Mouse (Mus musculus): ENCODE data around the gene Cmip.

The Cmip gene

DNA sequence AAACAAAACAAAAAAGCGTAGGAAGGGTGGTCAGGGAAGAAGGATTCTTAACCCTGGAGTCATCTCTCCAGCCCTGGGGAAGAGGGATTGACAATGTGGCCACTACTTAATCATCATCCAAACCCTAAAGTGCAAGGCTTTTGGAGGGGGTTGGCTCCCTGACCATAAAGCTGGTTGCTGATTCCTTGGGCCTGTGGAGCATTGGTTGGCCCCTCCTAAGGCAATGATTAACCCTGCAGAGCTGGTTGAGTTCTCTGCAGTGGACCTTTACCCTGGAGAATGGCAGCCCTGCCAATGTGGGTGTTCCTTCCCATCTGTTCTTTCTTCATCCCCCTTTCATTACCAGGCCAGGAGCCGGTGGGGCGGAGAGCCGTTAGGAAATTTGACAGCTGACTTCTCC, 90.7 kb downstream of the Cmip start:
- no peak for DNase-seq (ENCODE audit: low read depth, low spot score)

DNA sequence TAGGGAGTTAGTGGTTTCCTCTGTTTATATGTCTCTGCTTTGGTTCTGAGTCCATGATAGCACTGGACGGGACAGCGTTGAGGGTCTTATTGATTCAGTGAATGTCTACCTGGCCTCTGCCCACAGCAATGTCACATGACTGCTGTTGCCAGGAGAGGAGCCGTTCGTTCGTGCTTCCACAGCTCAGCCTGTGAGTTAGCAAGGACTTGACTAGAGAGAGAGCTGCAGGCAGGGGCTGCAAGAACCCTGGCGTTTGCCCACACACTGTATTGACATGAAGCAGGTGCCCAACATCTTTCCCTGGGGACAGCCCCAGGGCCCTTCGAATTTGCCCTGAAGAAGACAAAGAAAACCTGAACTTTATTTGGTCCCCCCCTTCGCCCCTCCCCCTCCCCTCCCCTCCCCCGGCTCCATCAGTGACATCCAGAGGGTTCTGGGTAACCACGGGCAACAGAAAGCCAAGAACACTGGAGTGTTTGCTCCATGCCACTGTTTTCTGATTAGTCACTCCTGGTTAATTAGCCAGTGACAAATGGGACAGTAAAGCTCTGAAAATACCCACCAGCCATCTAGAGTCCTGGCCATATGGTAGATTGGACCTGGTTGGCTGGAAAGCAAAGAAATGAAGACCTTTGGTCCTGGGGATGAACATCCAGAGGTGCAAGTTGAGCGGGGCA, 92.0 kb downstream of the Cmip start:
- no peak for DNase-seq (ENCODE audit: low read depth, low spot score)

DNA sequence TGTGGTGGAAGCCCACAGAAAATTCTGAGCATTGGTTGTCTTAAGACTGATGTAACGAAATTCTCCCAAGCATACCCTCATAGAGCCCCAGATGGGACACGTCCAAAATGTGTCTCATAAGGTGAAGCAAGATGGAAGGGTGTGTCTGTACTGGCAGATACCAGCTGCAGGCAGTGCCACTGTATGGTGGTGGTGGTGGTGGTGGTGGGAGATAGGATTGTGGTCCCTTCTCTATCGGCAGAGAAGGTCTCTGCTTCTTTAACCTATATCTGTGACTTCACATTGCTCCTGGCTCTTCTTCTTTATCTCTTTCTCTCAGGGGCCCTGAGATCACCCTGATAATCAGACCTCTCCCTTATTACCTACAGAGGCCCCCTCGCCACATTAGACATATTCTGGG, 92.7 kb downstream of the Cmip start:
- no peak for DNase-seq (ENCODE audit: low read depth, low spot score)

DNA sequence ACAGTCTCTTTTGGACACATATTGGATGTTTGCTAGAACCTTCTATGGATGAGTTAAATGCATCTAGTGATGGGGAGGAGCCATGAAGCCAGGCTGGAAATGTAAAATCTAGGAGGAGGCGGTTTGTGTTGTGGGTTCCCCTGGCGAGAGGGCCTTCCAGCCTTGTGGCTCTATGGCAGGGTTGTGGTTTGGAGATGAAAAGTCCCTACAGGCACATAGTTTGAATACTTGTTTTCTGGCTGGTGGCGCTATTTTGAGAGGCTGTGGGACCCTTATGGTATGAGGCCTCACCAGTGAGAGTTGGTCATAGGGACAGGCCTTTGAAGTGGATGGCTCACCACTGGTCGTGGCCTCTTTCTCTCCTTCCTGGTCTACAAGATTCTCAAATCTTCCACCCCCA, 95.2 kb downstream of the Cmip start:
- no peak for DNase-seq (ENCODE audit: low read depth, low spot score)

DNA sequence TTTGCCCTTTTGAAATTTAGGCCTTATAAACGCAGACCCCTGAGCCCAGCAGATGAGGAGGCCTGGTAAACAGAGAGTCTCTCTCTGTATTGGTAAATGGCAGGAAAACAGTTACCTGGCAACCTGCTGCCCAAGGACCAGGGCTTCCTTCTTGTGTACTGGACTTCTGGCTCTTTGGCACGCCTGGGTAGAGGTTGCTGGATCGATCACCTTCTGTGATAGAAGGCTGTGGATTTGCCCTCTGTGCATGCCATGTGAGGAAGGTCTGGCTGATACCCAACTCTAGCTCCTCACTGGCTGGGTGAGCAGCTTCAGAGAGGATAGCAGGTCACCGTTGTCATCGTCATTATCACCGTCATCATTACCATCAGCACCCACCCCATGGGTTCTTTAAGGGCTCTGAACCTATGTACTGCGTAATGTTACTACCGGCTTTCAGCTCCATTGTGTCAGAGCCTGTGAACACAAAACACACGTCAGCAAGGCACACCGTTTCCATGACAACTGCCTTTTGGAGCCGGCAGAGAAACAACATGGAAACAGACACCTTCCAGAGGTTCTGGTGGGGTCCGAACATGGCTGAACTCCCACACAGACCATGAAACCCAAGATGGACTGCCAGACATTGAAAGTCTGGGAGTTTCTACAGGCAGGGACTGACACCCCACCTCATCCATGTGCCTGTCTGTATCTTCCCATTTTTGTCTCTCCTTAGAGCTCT, 98.4 kb downstream of the Cmip start:
- no peak for DNase-seq (ENCODE audit: low read depth, low spot score)

DNA sequence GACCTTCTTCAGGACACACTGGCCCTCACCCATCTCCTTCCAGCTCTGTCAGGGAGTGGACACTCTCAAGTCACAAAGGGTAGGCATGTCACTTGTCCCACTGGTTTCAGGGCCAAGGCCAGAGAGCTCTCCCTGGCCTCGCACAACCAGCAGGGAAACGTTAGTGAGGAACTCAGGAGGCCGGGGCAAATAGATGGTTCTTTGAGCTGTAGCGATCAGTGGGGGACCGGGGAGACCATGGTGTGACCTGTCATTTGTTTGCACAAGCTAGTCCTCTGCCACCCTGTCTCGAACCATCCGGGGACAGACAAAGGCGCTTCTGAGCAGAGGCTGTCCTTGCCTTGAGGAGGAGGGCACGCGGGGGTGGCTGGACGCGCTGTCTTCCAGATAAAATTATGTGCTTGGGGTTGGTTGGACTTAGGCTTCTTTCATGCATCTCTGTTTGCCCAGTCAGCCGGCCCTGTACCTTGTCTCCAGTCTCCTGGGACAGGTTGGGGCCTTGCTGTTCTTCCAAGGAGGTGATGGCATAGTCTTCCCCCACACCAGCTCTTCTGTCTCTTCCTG, 99.3 kb downstream of the Cmip start:
- DNase-seq (ENCODE audit: low read depth, low spot score) = no peak

DNA sequence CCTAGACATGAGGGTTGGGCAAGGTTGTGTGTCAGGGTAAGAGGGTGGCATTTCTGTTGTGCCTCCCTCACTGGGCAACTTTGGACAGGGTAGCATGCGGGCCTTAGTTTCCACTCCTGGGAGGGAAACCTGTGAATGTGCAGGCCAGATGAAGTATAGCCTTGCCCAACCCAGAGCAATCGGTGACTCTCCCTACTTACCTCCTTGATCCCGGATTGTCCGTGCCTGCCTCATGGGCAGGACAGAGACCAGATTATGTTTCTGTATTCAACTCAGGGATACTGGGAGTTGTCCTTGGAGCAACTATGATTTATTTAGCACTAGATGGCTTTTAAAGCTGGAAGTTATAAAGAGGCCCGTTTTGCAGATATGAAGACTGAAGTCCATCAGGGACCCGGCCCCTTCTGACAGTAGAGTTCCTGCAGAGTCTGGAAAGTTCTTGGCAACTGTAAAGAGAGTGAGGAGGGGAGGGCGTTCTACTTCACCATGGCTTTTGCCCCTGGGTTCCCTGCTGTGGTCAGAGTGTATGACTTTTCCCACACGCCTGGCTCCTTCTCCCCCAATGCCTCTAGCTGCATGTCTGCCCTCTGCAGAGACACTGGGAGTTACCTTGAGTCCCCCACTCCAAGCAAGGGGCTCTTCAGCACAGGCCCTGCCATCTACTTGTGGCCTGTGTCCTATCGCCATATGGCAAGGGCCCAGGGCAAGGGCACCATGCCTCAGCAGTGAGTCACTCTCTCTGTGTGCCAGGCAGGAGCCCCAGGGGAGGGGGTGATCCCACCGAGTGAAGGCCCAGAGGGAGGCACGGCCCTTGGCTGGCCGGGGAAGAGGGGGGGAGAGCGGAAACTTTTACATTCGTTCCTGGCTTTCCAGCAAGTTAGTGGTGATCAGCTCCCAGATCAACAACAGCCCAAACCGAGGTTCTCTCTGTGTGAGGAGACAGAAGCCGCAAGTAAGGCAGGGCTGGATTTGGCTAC, 100.9 kb downstream of the Cmip start:
- no peak for DNase-seq (ENCODE audit: low read depth, low spot score)

DNA sequence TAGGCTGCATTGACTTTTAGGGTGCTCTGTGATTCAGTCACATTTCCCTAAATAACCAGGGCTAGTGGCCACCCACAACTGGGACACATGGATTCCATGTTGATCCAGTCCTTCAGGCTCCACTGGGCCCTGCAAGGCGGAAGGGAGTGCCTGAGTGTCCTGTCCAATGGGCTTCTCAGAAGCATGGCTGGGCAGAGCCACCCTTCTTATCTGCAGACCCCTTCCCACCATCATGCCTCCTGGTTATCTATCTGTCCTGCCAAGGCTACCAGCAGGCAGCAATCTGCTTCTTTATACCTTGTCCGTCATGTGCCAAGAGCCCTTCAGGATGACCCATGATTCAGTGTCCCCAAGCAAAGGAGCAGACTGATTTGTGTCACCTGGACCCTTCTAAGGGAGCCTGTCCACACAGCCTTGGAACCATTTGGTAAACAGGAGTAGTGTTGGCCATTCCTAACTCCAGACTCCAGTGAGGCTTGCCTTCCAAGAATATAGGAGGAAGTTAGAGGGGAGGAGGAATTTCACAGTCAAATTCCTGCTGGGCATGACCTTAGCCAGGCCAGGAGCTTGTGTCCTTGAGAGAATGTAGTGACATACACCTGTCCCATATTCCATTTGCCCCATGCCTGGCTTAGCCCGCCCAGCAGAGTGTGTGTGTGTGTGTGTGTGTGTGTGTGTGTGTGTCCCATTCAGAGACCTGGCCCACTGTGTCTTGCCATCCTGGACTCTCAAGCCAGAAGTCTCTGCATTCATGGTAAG, 103.5 kb downstream of the Cmip start:
- no peak for DNase-seq (ENCODE audit: low read depth, low spot score)

DNA sequence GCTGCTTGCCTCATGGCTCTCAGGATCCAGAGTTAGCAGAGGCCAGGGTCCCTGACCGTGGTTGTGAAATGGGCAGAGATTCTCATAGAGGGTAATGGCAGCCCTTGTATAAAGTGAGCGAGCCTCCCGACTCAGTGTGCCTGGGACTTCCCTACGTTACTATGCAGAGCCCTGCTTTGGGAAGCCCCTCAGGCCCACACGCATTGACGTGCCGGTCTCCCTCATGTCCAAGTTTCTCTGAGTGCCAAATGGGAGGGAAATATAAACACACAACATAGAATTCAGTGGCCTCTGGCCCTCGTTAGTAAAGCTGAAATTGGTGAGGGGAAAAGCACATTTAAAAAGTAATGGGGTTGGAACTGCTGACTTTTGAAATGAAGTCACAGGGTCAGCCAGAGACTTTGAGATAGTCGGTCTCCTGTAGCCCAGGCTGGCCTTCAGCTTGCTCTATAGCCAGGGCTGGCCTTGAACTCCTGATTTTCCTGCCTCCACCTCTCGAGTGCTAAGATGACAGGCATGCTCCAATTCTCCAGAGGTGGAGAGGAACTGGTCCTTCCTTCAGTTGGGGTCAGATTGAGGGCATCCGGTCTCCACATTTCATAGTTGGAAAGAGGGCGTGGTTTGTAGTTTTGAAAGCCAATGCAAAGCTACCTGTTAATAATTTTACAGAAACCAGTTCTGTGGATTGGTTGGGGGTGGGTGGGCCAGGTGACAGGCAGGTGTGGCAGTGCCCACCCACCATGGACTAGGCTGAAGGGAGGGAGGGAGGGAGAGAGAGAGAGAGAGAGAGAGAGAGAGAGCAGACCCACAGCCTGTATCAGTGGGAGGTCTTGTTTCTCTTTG, 105.0 kb downstream of the Cmip start:
- DNase-seq (ENCODE audit: low read depth, low spot score) = no peak

DNA sequence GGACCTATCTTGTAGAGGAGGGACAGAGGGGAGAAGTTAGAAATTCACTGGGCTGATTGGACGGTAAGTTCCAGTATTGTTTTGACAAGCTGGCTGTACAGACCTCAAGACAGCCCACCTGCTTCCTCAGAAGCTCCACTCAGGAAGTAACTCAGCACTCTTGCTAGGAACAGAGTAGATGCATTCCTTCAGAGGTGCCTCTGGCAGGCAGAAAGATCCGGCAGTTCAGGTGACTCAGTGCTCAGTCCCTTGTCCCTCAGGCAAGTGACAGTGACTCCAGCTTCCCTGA, 105.5 kb downstream of the Cmip start:
- DNase-seq (ENCODE audit: low read depth, low spot score) = no peak

DNA sequence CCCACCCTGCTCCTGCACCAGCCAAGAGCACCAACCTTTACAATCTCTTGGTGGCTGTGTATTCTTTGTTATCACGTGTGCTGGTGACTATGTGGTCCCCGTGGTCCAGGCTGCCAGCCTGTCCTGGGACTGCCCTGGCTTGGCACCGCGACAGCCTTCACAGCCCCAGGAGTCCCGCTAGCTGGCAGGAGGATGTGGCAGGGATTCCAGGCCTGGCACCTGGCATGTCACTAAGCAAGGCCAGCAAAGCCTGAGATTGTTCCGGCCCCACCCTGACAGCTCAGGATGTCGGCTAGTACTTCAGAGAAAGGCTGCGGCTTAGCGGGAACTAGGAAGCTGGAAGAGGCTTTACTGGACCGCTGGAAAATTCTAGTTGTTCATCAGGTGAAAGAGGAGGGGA, 106.4 kb downstream of the Cmip start:
- no peak for DNase-seq (ENCODE audit: low read depth, low spot score)

DNA sequence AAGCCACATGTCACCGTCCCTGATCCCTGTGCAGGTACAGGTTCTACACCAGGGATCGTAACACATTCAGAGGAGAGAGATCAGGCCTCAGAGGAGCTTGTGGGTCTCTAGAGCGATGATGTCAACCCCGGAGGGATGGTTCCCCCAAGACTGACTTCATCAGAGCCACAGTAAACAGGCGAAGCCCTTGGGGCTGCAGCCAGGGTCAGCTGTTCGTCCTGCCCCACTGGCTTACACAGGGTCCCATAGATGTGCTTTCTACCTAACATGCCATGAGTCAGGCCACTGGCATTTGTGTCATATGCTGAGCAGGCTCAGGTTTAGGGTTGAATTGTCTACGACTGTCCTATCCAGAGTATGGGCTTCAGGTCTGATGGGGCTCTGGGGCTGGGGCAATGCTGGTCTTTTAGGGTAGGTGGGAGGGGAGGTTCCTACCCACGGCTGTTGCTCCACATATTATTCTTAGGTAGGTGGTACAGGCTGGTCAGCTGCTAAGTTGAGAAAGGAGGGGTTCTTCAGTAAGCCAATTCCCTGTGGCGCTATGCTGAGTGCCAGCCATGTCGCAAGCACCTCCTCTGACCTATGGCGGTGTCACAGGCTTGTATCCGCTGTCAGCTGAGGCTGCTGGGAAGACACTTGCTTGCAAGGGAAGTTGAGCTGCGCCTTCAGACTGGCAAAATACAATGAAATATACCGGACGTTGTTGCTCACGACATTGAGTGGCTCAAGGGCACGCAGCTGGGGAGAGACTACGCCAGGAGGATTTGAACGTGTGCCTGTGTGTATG, 107.7 kb downstream of the Cmip start:
- no peak for DNase-seq (ENCODE audit: low read depth, low spot score)

DNA sequence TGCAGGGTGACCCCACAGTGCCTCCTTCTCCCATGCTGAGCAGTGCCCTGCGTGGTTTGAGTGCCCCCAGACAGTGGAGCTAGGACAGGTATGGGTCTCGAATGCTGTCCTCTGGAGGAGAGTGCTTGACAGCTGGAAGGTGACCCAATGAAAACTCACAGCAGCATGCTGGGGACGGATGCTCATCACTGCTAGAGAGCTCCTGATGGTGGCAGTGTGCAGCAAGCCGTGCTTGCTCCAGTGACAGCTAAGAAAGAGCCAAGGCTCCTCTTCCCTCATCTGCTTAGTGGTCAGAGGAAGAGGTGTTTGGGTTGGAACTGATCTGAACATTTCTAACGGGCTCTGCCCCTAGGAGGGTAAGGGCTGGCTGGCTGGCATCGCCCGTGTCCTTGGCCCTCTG, 109.6 kb downstream of the Cmip start:
- no peak for DNase-seq (ENCODE audit: low read depth, low spot score)

DNA sequence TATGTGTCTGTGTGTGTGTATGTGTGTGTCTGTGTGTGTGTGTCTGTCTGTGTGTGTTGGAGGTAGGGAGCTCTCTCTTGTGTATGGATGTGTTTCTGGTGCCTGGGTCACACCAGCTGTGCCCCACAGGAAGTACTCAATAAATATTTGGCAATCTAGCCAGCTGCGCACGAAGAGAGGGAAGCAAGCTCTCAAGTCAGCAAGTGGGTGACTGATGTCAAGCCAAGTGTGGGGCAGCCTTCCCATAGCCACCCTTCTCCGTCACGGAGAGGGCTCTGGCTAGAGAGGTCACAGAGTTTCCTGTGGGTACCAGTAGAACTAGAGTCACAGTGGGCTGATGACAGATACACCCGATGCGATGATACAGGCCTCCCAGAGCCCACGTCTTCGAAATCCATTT, 110.6 kb downstream of the Cmip start:
- no peak for DNase-seq (ENCODE audit: low read depth, low spot score)

DNA sequence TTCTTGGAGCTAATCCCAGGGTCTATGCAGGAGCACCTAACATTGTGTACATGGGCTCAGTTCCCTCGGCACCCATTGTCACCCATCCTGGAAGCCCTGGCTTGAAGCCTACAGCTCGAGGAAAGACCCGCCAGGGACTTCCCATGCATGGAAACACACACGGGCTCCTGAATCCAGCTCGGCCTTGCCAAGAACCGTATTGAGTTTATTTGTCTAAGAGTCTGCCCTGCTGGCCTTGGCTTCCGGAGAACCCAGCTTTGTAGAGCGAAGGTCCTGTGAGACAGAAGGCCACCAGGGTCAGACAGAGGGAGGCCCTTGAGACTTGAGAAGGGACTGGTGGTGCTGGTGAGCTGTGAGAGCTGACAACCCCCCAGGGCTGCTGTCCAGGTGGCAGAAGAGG, 111.9 kb downstream of the Cmip start:
- DNase-seq (ENCODE audit: low read depth, low spot score) = no peak

DNA sequence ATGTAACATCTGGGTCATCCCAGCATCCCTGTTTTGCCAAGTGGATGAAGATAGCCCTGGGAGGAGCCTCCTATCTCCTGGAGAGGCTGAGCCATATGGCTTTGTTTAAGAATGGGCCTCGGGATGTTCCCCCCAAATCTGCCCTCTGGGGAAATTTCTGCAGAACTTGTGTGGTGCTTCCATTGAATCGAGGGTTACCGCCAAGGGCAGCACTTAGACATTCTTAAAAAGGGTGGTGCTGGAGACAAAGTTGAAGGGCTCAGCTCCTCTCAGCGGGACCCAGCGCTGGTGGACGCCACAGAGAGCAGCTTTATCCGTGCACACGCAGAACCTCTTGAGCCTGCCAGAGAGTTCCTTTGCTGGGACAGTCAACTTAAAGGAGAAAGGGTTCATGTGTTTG, 113.1 kb downstream of the Cmip start:
- DNase-seq (ENCODE audit: low read depth, low spot score) = no peak

DNA sequence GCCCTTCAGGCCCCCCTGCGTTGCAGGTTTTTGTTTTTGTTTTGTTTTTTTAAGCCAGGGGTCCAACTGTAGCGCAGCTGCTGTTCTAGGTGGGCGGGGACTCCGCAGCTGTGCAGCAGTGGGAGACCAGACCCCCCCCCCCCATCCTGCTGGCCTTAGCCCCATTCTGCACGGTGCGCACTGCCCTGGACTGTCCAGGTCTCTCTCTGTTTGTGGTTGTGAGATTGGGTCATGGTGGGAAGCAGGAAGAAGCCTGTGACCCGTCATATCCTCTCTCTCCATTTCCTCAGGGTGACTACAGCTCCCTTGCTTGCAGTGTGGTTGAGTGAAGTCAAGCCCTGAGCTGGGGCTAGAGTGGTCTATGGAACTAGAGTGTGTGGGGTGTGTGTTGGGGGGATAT, 114.3 kb downstream of the Cmip start:
- no peak for DNase-seq (ENCODE audit: low read depth, low spot score)

DNA sequence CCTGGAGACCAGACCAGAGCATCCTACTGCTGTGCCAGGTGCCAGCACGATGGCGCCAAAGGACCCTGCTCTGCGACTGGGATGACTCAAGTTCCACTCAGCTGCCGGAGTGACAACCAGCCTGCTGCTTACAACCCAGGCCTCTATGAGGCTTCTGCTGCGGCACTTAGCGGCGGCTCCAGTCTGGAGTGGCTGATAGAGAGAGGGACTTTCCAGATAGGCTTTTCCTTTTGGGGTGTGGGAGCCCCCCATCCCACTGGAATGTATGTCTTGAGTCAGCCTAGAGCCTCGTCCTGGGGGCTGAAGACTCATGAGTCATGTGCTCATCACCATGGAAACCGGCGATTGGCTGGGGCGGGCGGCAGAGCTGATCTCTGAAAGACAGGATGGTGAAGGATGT, 115.2 kb downstream of the Cmip start:
- DNase-seq (ENCODE audit: low read depth, low spot score) = no peak

DNA sequence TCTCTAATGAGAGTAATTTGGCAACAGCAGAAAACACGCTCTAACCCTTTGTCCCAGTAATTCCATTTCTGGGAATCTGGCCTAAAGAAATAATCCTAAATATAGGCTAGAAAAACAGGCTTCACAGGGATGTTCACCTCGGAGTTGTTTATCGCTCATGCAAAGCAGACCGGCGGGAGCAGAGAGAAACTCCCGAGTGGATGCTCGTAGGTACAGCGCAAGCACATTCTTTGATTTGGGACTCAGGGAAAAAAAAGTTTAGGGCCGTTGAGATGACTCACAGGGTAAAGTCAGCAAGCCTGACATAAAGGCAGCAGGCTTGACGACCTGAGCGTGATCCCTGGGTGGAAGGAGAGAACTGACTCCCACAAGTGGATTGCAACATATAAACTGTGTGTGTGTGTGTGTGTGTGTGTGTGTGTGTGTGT, 116.2 kb downstream of the Cmip start:
- no peak for DNase-seq (ENCODE audit: low read depth, low spot score)

DNA sequence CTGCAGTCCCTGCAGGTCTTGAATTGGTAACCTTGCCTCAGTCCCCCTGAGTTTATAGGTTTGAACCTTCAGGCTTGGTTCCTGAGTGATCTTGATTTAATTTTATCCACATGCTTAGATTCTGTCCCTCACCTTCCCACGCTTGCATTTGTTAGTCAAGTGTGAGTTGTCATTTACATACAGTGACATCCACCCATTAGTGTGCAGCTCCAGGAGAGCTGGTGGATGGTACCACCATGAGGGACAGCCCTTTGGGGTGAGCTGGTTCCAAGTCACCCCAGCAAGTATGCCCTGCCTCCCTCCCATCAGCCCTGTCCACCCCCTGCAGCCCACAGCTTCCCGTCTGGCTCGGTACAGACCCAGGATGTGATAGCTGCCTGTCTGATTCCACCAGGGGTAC, 117.2 kb downstream of the Cmip start:
- no peak for DNase-seq (ENCODE audit: low read depth, low spot score)

Data from mesoderm, embryonic 11.5 days (tissue).